Mouse (Mus musculus): ENCODE measurements around the gene Iqcg. TPM values are rescaled to one million over a fixed set of nuclear protein-coding genes. Genes with fewer than 3 reads are reported as not detected.
"Not testable (repeated sequence)": the region's sequence is repeated elsewhere in the genome, so short reads cannot be mapped to it uniquely, and the experiment has no call there.

Iqcg gene
- polyA plus RNA-seq, 1 experiment from 2014 or later = 5.7 TPM

GRCm38 (mm10) chr16:33058033-33058432, 2.0 kb upstream of the Iqcg start:
- Histone ChIP-seq H3K27me3 (ENCODE audit: control insufficient read depth, insufficient read depth, low read length) (no peaks in the 10 kb centered on the region), H3K9ac (ENCODE audit: low read length) (no peak overlapping the region), H3K4me1 (ENCODE audit: control insufficient read depth, insufficient read depth, low read length) (peaks cover 16% of the 10 kb centered on the region), H3K4me3 (ENCODE audit: low read depth, low read length) (peak overlapping the region; percentile 14; the same call in 1 of the 2 replicates), H3K9me3 (ENCODE audit: control insufficient read depth, low read length) (no peaks in the 10 kb centered on the region), H3K27ac (ENCODE audit: low read depth, low read length) (no peak overlapping the region), H3K36me3 (ENCODE audit: control insufficient read depth, insufficient read depth, low read length) (peaks cover 12% of the 10 kb centered on the region; the same call in 1 of the 2 replicates), H3K4me2 (peak overlapping the region; percentile 65)
- no peak for ATAC-seq (ENCODE audit: low FRiP score)
- 91% methylated on average over 16 of the region's 16 CpGs for WGBS
- no peak for DNase-seq (ENCODE audit: low spot score, missing footprints)

DNA sequence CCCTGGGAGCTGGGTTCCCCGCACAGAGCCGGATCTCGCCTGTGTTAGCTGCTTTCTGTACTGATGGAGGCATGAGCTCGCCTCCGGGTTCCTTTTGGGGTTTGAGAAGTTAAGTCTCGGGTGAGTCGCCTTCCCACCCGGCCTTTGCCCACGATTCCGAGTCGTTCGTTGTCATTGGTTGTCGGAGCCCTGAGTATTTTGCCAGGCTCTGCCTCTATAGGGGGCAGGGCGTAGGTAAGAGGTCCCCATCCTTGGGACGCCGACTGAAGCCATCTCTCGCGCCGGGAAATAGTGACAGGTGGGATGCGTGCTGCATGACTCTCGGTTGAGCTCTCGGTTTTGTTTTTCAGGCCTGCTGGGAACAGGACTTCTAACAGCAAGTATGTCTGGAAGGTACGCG, 768 bp upstream of the Iqcg start:
- peak; percentile 31 for ATAC-seq (ENCODE audit: low FRiP score)
- 1% methylated on average over 24 of the region's 24 CpGs for WGBS
- Histone ChIP-seq H3K36me3 (ENCODE audit: control insufficient read depth, insufficient read depth, low read length) (peaks cover 12% of the 10 kb centered on the region; the same call in 1 of the 2 replicates), H3K9ac (ENCODE audit: low read length) (peak overlapping the region; percentile 89), H3K9me3 (ENCODE audit: control insufficient read depth, low read length) (no peaks in the 10 kb centered on the region), H3K27ac (ENCODE audit: low read depth, low read length) (peak overlapping the region; percentile 87), H3K4me1 (ENCODE audit: control insufficient read depth, insufficient read depth, low read length) (peaks cover 11% of the 10 kb centered on the region), H3K4me3 (ENCODE audit: low read depth, low read length) (peak overlapping the region; percentile 62), H3K27me3 (ENCODE audit: control insufficient read depth, insufficient read depth, low read length) (no peaks in the 10 kb centered on the region), H3K4me2 (peak overlapping the region; percentile 65)
- no peak for DNase-seq (ENCODE audit: low spot score, missing footprints)

GRCm38 (mm10) chr16:33055655-33056054, 363 bp downstream of the Iqcg start:
- H3K27me3 ChIP-seq (ENCODE audit: control insufficient read depth, insufficient read depth, low read length) = no peaks in the 10 kb centered on the region
- peaks cover 10% of the 10 kb centered on the region for H3K4me1 ChIP-seq (ENCODE audit: control insufficient read depth, insufficient read depth, low read length)
- ATAC-seq (ENCODE audit: low FRiP score) (peak; percentile 45; the same call in 1 of the 2 replicates), DNase-seq (ENCODE audit: low spot score, missing footprints) (no peak)
- peak overlapping the region; percentile 54; the same call in 1 of the 2 replicates for H3K9ac ChIP-seq (ENCODE audit: low read length)
- H3K4me2 ChIP-seq = peak overlapping the region; percentile 65
- 24% methylated on average over 10 of the region's 10 CpGs for WGBS
- H3K9me3 ChIP-seq (ENCODE audit: control insufficient read depth, low read length) = no peaks in the 10 kb centered on the region
- H3K27ac ChIP-seq (ENCODE audit: low read depth, low read length) = no peak overlapping the region
- peaks cover 12% of the 10 kb centered on the region; the same call in 1 of the 2 replicates for H3K36me3 ChIP-seq (ENCODE audit: control insufficient read depth, insufficient read depth, low read length)
- peak overlapping the region; percentile 62 for H3K4me3 ChIP-seq (ENCODE audit: low read depth, low read length)

DNA sequence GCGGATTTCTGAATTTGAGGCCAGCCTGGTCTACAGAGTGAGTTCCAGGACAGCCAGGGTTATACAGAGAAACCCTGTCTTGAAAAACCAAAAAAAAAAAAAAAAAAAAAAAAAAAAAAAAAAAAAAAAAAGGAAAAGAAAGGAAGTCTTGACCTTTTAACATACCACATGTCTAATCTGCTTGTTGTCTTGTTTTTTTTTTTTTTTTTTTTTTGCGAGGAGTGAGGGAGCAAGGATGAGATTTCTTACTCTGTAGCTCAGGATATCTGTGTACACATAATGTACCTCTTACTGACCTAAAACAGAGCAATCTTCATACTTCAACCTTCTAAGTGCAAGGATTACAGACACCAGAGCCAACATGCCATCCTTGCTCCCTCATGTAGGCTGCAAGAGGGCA, 1.1 kb downstream of the Iqcg start:
- H3K4me2 ChIP-seq; H3K27me3 ChIP-seq (ENCODE audit: control insufficient read depth, insufficient read depth, low read length); H3K36me3 ChIP-seq (ENCODE audit: control insufficient read depth, insufficient read depth, low read length); H3K9me3 ChIP-seq (ENCODE audit: control insufficient read depth, low read length); ATAC-seq (ENCODE audit: low FRiP score); DNase-seq (ENCODE audit: low spot score, missing footprints); H3K4me3 ChIP-seq (ENCODE audit: low read depth, low read length); H3K27ac ChIP-seq (ENCODE audit: low read depth, low read length); H3K9ac ChIP-seq (ENCODE audit: low read length): not testable (repeated sequence)
- H3K4me1 ChIP-seq (ENCODE audit: control insufficient read depth, insufficient read depth, low read length) = peaks cover 10% of the 10 kb centered on the region
- WGBS = 75% methylated on average over 2 of the region's 2 CpGs

- 77% methylated on average over 5 of the region's 5 CpGs for WGBS
- Histone ChIP-seq H3K27me3 (ENCODE audit: control insufficient read depth, insufficient read depth, low read length) (no peaks in the 10 kb centered on the region), H3K4me3 (ENCODE audit: low read depth, low read length) (no peak overlapping the region), H3K9me3 (ENCODE audit: control insufficient read depth, low read length) (no peaks in the 10 kb centered on the region), H3K36me3 (ENCODE audit: control insufficient read depth, insufficient read depth, low read length) (no peaks in the 10 kb centered on the region), H3K4me1 (ENCODE audit: control insufficient read depth, insufficient read depth, low read length) (peaks cover 9% of the 10 kb centered on the region), H3K4me2 (no peak overlapping the region), H3K27ac (ENCODE audit: low read depth, low read length) (no peak overlapping the region), H3K9ac (ENCODE audit: low read length) (no peak overlapping the region)
- ATAC-seq (ENCODE audit: low FRiP score) (no peak), DNase-seq (ENCODE audit: low spot score, missing footprints) (no peak)
Observed at GRCm38 (mm10) chr16:33053141-33053540, 2.9 kb downstream of the Iqcg start.

GRCm38 (mm10) chr16:33049809-33050208, 6.2 kb downstream of the Iqcg start:
- Histone ChIP-seq H3K4me3 (ENCODE audit: low read depth, low read length) (no peak overlapping the region), H3K4me1 (ENCODE audit: control insufficient read depth, insufficient read depth, low read length) (no peaks in the 10 kb centered on the region), H3K4me2 (no peak overlapping the region), H3K27ac (ENCODE audit: low read depth, low read length) (no peak overlapping the region), H3K9ac (ENCODE audit: low read length) (no peak overlapping the region), H3K27me3 (ENCODE audit: control insufficient read depth, insufficient read depth, low read length) (no peaks in the 10 kb centered on the region), H3K36me3 (ENCODE audit: control insufficient read depth, insufficient read depth, low read length) (no peaks in the 10 kb centered on the region), H3K9me3 (ENCODE audit: control insufficient read depth, low read length) (no peaks in the 10 kb centered on the region)
- 96% methylated on average over 16 of the region's 16 CpGs for WGBS
- DNase-seq (ENCODE audit: low spot score, missing footprints) = no peak
- no peak for ATAC-seq (ENCODE audit: low FRiP score)

DNA sequence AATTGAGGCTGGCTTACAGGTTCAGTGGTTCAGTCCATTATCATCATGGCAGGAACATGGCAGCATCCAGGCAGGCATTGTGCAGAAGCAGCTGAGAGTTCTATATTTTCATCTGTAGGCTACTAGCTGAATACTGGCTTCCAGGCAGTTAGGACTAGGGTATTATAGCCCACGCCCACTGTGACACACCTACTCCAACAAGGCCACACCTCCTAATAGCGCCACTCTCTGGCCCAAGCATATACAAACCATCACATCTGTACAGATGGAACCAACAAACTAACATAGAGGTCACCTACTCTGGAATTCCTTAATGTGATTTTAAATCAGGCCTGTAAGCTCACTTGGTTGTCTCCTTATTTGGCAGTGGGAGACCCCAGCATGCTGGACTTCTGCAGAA, 7.3 kb downstream of the Iqcg start:
- ATAC-seq (ENCODE audit: low FRiP score) (no peak), DNase-seq (ENCODE audit: low spot score, missing footprints) (no peak)
- Histone ChIP-seq H3K4me3 (ENCODE audit: low read depth, low read length) (no peak overlapping the region), H3K27ac (ENCODE audit: low read depth, low read length) (no peak overlapping the region), H3K27me3 (ENCODE audit: control insufficient read depth, insufficient read depth, low read length) (no peaks in the 10 kb centered on the region), H3K4me2 (no peak overlapping the region), H3K9me3 (ENCODE audit: control insufficient read depth, low read length) (no peaks in the 10 kb centered on the region), H3K4me1 (ENCODE audit: control insufficient read depth, insufficient read depth, low read length) (no peaks in the 10 kb centered on the region), H3K9ac (ENCODE audit: low read length) (no peak overlapping the region), H3K36me3 (ENCODE audit: control insufficient read depth, insufficient read depth, low read length) (no peaks in the 10 kb centered on the region)
- WGBS = 73% methylated on average over 2 of the region's 2 CpGs

GRCm38 (mm10) chr16:33048004-33048403, 8.0 kb downstream of the Iqcg start:
- H3K4me3 ChIP-seq (ENCODE audit: low read depth, low read length) = no peak overlapping the region
- DNase-seq (ENCODE audit: low spot score, missing footprints) = no peak
- H3K4me1 ChIP-seq (ENCODE audit: control insufficient read depth, insufficient read depth, low read length) = no peaks in the 10 kb centered on the region
- no peaks in the 10 kb centered on the region for H3K36me3 ChIP-seq (ENCODE audit: control insufficient read depth, insufficient read depth, low read length)
- H3K27me3 ChIP-seq (ENCODE audit: control insufficient read depth, insufficient read depth, low read length) = no peaks in the 10 kb centered on the region
- no peak overlapping the region for H3K4me2 ChIP-seq
- H3K9me3 ChIP-seq (ENCODE audit: control insufficient read depth, low read length) = no peaks in the 10 kb centered on the region
- no peak overlapping the region for H3K27ac ChIP-seq (ENCODE audit: low read depth, low read length)
- no peak overlapping the region for H3K9ac ChIP-seq (ENCODE audit: low read length)
- 93% methylated on average over 1 of the region's 1 CpGs for WGBS
- no peak for ATAC-seq (ENCODE audit: low FRiP score)

DNA sequence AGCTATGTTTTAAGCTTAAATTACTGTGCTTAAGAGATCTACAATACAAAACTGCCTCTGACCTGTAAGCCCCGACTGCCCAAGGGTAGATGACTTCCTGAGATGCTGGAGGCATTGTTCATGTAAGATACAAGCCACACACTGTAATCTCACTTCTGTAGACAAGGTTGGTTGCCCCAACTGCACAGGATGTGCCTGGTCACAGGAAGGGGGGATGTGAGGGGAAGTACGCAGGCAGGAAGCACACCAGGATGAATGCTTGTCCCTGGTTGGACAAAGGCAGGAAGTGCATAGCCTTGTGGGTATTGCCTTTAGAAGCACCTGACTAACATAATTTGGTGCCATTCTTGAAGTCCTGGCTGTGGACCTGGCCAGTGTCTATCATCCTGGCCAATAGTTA, 12.8 kb downstream of the Iqcg start:
- Histone ChIP-seq H3K4me1 (ENCODE audit: control insufficient read depth, insufficient read depth, low read length) (no peaks in the 10 kb centered on the region), H3K9ac (ENCODE audit: low read length) (no peak overlapping the region), H3K27me3 (ENCODE audit: control insufficient read depth, insufficient read depth, low read length) (no peaks in the 10 kb centered on the region), H3K9me3 (ENCODE audit: control insufficient read depth, low read length) (no peaks in the 10 kb centered on the region), H3K4me2 (no peak overlapping the region), H3K4me3 (ENCODE audit: low read depth, low read length) (no peak overlapping the region), H3K27ac (ENCODE audit: low read depth, low read length) (no peak overlapping the region), H3K36me3 (ENCODE audit: control insufficient read depth, insufficient read depth, low read length) (no peaks in the 10 kb centered on the region)
- DNase-seq (ENCODE audit: low spot score, missing footprints) (no peak), ATAC-seq (ENCODE audit: low FRiP score) (no peak)
- WGBS = 85% methylated on average over 2 of the region's 2 CpGs
